Mouse (Mus musculus) heart, adult 2 months (tissue): Measurements from ENCODE around the gene Bicd1.

ENCODE experiments used
- CTCF ChIP-seq: fragments of 200-600 bp; IDR thresholded peaks from 2 replicates; pipeline ENCODE4 v1.8.1; 2022; ENCODE audit warnings: antibody characterized with exemption, mild to moderate bottlenecking, moderate library complexity
- POLR2A ChIP-seq: fragments of 200-500 bp; IDR thresholded peaks from 2 replicates; pipeline ENCODE4 v1.6.1; 2011; ENCODE audit warnings: mild to moderate bottlenecking, low read depth, low read length, control low read depth; ENCODE audit not compliant: insufficient read depth

- peak; percentile 53 for TF ChIP-seq CTCF
- no peak for TF ChIP-seq POLR2A
Observed at GRCm38 (mm10) chr6:149439140-149439539, 30.5 kb downstream of the Bicd1 start.
